Mouse (Mus musculus) urinary bladder, postnatal 14 days (tissue): ENCODE results near the gene Trib2.

Source experiments
- DNase-seq: peaks from one replicate; pipeline ENCODE4 v3.0.0; 2021; ENCODE audit warnings: low spot score

The Trib2 gene

GRCm38 (mm10) chr12:15816740-15817178 is at the start of gene Trib2:
TSS of gene Trib2 (minus strand) at chr12:15816922.
- DNase-seq: peak; percentile 85

- DNase-seq: no peak
Measured at GRCm38 (mm10) chr12:15858005-15858404, 41.3 kb upstream of the Trib2 start.

GRCm38 (mm10) chr12:15855891-15856290 is 39.2 kb upstream of the Trib2 start:
- DNase-seq: no peak

- DNase-seq: peak; percentile 7
Measured at GRCm38 (mm10) chr12:15852781-15853180, 36.1 kb upstream of the Trib2 start.

GRCm38 (mm10) chr12:15852031-15852430 is 35.3 kb upstream of the Trib2 start:
- no peak for DNase-seq

GRCm38 (mm10) chr12:15850441-15850895 is 33.7 kb upstream of the Trib2 start:
- DNase-seq: peak; percentile 26

- peak; percentile 47 for DNase-seq
Measured at GRCm38 (mm10) chr12:15849861-15850294, 33.2 kb upstream of the Trib2 start.

- no peak for DNase-seq
Measured at GRCm38 (mm10) chr12:15848391-15848790, 31.7 kb upstream of the Trib2 start.

- DNase-seq: no peak
Measured at GRCm38 (mm10) chr12:15844701-15845100, 28.0 kb upstream of the Trib2 start.

GRCm38 (mm10) chr12:15840864-15841557 is 24.3 kb upstream of the Trib2 start:
- no peak for DNase-seq

- DNase-seq: no peak
Measured at GRCm38 (mm10) chr12:15838201-15838600, 21.5 kb upstream of the Trib2 start.

- DNase-seq: no peak
Measured at GRCm38 (mm10) chr12:15837566-15837965, 20.8 kb upstream of the Trib2 start.

GRCm38 (mm10) chr12:15832674-15833052 is 15.9 kb upstream of the Trib2 start:
- DNase-seq: peak; percentile 35

GRCm38 (mm10) chr12:15831941-15832673 is 15.4 kb upstream of the Trib2 start:
- DNase-seq: no peak

- no peak for DNase-seq
Measured at GRCm38 (mm10) chr12:15830750-15831149, 14.0 kb upstream of the Trib2 start.

GRCm38 (mm10) chr12:15828815-15829398 is 12.2 kb upstream of the Trib2 start:
- DNase-seq: no peak

- DNase-seq: no peak
Measured at GRCm38 (mm10) chr12:15821019-15821418, 4.3 kb upstream of the Trib2 start.

GRCm38 (mm10) chr12:15817365-15817764 is 643 bp upstream of the Trib2 start:
- no peak for DNase-seq

GRCm38 (mm10) chr12:15816254-15816605 is 492 bp downstream of the Trib2 start:
- DNase-seq: peak; percentile 26

GRCm38 (mm10) chr12:15815576-15816253 is 1.0 kb downstream of the Trib2 start:
- DNase-seq: peak; percentile 41

GRCm38 (mm10) chr12:15815170-15815575 is 1.5 kb downstream of the Trib2 start:
- peak; percentile 34 for DNase-seq
